Mouse (Mus musculus) left cerebral cortex, postnatal 14 days (tissue): Measurements from ENCODE around the gene Mapk7. TPM values are rescaled to one million over a fixed set of nuclear protein-coding genes. Genes with fewer than 3 reads are reported as not detected.

ENCODE experiments used
- total RNA-seq, 2 experiments: library from RNA; stranded (reverse); gene quantifications; 2 replicates each; pipeline ENCODE4 v1.2.3; 2021

Mapk7 gene
- total RNA-seq, 2 experiments from 2014 or later: 30.5 to 32.4 TPM

Other genes starting within 250 kb of the Mapk7 start
- 10 to 100 TPM; 45.2 to 50.3 TPM for gene Aldh3a2, start 226.9 kb downstream of the Mapk7 start, total RNA-seq
- gene Slc47a2, start 151.5 kb downstream of the Mapk7 start, total RNA-seq: under 1 TPM; 0.27 to 0.64 TPM
- 1 to 10 TPM; 3.7 to 4.1 TPM for gene Slc47a1, start 116.1 kb downstream of the Mapk7 start, total RNA-seq
- gene Rnf112, start 40.3 kb downstream of the Mapk7 start, total RNA-seq: 100 to 1,000 TPM; 275 to 322 TPM
- 10 to 100 TPM; 11.1 to 11.6 TPM for gene Mfap4, start 9.0 kb downstream of the Mapk7 start, total RNA-seq
- gene B9d1, start 10.7 kb upstream of the Mapk7 start, total RNA-seq: 10 to 100 TPM; 38.0 to 44.1 TPM
- gene Epn2, start 85.3 kb upstream of the Mapk7 start, total RNA-seq: 100 to 1,000 TPM; 115 TPM
- 1 to 10 TPM; 6.7 to 9.2 TPM for gene Grap, start 158.9 kb upstream of the Mapk7 start, total RNA-seq
- gene Fam83g, start 189.7 kb upstream of the Mapk7 start, total RNA-seq: under 1 TPM in 1 of 2 experiments, not detected in 1; 0.09 TPM
- gene Slc5a10, start 226.4 kb upstream of the Mapk7 start, total RNA-seq: under 1 TPM; 0.18 to 0.27 TPM